Mouse (Mus musculus): ENCODE measurements around the gene Fgfr2. TPM values are rescaled to one million over a fixed set of nuclear protein-coding genes. Genes with fewer than 3 reads are reported as not detected.
A peak's percentile ranks its signal among the peaks of the same experiment; 100 is the strongest.

The Fgfr2 gene
- total RNA-seq, 2 experiments from 2014 or later, result 0.26 to 0.51 TPM

DNA sequence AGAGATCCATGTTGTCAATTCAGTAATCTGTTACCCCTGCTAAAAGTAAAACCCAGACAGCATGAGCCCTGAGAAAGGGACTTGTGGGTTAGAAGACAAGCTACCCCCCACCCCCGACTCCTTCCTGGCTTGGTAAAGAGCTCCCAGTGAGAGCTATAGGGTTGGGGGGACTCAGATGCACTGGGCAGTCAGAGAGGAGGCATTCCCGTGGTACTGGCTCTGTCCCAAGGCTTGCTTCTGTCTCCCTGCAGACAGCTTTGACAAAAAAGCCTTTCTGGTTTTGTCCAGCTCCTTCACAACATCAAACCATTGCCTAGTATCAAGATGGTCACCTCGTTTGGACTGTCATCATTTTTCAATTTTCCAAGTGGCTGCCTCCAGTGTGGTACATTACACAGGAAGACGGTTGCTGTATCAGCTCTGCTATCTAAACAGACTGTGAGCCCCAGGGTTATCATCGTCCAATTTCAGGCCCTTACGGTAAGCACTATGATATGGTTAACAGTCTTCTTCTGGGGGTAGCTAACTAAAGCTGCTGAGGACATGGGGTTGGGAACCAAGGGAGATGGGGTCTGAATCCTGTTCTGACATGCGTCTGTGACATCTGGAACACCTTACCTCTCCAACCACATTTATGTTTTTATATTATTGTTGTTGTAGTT lies 726.4 kb downstream of the Fgfr2 start:
- ATAC-seq (ENCODE audit: poor library complexity, severe bottlenecking), result no peak

DNA sequence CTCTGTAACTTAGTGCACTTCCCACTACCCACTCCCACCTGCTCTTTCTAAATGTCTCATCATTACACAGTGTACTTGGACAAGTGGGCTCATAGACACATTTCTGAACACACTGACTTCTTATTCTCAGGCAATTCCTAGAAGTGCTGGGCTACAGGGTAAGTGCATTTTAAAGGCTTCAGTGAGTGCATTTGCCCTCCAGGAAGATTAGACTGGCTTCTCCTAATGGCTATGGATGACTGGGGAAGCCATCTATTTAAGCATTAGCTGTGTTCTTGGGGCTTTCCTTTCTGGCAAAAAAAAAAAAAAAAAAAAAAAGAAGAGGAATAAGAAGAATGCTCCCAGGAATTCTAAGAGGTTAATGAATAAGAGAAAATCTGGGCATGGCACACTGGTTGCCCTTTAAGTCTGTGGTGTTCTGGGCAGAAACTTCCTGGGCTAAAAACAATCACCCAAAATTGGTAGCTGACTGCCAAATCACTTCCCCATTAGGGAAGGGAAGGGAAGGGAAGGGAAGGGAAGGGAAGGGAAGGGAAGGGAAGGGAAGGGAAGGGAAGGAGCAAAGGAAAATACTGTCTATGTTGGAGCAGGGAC lies 729.5 kb downstream of the Fgfr2 start:
- no peak for ATAC-seq (ENCODE audit: poor library complexity, severe bottlenecking)

DNA sequence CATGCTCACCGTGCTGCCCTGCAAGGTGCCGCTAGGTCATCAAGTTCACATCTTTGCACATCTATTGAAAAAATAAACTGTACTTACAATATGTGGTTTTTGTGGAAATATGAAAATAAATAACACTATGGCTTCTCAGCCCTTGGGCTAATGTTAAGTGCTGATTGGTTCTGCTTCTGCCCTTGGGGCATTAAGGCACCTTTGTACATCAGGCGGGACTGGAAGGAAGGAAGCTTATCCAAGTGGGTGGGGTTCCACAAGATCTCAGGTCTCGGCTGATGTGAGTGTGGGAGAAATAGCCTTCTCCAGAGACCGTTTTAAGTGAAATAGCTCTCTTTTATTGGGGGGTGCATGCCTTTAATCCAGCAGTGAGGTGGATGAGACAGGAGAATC lies 730.1 kb downstream of the Fgfr2 start:
- no peak for ATAC-seq (ENCODE audit: poor library complexity, severe bottlenecking)

DNA sequence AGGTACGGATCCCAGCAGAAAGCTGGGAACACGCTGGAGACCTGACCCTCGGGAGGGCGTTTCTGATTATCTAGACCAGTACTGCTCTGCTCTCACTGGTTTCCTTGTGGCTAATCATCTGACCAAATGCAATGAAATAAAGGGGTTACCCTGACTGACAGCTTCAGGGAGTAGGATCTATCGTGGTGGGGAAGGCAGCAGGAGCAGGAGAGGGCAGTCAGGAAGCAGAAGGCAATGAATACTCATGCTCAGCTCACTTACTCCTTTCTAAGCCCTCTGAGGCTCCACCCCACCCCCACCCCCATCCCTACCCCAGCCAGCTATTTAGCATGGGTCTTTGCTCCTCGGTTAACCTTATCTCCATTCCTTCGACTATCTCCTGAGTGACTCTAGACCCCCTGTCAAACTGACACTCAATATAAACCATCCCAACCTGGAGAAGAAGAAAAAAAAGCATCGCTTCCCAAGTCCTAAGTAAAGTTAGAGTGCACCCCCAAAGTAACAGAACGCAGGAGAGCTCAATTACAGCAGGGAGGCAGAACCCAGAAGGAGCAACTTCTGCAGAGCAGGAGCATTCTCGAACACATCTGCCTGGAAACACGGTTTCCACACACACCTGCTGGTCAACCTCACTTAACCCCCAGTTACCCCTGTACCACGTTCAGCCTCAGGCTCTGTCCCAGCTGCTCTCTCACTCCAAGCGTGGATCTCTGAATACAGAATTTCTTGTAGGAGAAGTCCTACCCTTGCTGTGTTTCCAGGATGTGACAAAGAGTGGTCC lies 730.7 kb downstream of the Fgfr2 start:
- ATAC-seq (ENCODE audit: poor library complexity, severe bottlenecking), result no peak

DNA sequence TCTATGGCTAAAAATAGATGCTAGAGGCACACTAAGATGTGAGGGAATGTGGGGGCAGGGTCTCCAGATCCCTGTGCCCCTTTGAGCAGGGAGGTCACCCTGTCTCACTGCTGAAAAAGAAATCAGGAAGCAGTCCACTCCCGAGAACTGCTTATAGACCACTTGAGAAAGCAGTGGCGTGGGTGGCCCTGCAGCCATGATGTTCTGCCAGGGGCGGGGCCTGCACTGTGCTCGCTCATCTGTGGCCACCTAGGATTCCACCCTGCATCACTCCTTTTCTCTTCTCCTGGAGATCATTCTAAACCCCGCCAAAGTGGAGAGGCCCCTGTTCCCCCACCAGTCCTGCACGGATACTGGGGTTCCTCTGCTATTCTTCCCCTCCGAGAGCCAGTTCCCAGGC lies 733.7 kb downstream of the Fgfr2 start:
- 0 out of 2 replicates have a peak, but pooled peaks have one; percentile 14 for ATAC-seq (ENCODE audit: poor library complexity, severe bottlenecking)

DNA sequence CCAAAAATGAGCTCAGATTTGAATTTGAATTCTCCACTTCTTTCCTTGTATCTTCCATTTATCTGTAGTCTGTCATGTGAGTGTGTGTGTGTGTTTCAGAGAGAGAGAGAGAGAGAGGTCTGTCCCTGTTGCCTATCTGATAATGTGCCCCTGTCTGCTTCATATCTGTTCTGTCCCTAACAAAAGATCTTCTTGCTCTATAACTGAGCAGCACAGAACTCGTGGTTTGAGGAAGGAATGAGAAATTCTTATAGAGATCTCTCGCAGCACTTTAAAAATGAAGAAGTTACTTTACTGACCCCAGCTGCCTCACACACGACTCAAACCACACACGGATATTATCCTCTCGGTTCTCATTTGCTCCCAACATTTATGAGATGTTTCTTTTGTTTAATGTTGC lies 735.6 kb downstream of the Fgfr2 start:
- peak; percentile 76 for ATAC-seq (ENCODE audit: poor library complexity, severe bottlenecking)

DNA sequence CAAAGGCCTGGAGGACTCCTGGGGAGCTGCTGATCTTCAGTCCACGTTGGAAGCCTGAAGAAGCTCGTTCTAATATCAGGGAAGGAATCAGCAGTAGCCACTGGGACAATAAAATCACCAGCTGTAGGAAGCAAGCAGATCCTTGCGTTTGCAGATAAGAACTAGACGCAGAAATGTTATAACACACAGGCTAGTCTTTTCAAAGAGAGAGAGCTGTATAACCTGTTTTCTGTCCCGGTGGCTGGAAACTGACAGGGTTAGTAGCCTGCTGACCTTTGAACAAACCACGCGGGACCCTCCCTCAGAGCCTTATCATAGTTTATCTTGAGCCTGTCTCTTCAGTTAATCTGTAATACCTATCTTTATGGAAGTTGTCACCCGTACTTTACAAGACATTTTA lies 736.8 kb downstream of the Fgfr2 start:
- ATAC-seq (ENCODE audit: poor library complexity, severe bottlenecking), result no peak

DNA sequence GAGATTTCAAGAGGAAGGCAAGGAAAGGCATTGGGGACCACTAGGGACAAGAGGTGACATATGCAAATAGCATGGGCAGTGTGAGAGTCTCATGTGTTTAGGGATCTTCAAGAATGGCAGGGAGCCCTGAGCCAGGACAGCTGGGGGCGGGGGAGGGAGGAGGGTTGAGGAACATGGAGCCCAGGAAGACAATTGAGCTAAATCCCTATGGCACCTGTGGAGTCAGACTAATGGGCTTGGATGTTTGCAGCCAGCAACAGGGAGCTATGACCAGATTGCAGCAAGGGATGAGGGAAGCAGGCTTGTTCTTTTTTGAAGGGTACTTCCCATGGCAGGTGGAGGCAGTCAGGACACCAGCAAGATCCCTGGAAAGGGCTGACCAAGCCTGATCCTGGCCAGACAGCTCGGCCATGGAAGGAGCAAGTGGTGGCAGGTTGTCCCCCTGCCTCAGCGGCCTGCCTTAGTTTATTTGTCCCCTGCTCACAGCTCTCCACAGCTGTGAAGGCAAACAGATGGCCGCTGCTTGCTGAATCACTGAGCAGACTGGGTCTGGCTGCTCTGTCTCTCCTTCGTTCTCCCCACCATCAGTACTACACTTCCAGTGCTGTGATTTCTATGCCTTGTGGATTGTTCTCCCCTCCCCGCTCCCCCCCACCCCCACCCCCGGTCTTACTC lies 737.6 kb downstream of the Fgfr2 start:
- ATAC-seq (ENCODE audit: poor library complexity, severe bottlenecking), result no peak

DNA sequence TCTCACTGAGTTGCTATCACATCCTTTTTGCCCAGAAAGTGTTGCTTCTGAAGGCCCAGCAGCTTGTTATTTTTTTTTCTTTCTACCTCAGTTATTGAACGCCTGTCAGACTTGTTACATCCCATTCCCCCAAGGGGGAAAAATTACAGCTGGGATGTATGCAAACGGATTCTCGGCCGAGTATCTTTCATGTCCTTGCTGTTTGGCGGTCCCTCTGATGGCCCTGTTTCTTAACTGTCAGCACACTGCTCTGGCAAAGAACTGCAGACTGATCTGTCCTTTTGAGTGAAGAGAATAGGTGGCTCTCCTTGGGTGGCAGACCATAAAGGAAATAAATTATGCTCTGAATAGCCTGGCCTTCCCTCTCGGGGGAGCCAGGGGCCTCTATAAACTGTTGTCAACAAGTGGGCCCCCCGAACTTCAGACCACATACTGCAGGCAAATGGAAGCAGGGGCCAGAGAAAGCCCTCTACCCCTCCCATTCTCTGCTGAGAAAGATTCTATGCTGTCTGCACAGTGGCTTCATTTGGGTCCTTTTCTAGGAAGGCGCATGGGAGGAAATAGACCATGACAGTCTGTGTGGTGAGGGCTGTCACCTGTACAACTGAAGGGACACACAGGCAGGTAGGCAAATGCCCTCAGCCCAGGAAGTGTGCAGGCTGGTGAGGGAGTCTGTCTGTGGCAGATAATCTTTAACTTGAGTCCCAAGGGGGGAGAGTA lies 738.3 kb downstream of the Fgfr2 start:
- no peak for ATAC-seq (ENCODE audit: poor library complexity, severe bottlenecking)

DNA sequence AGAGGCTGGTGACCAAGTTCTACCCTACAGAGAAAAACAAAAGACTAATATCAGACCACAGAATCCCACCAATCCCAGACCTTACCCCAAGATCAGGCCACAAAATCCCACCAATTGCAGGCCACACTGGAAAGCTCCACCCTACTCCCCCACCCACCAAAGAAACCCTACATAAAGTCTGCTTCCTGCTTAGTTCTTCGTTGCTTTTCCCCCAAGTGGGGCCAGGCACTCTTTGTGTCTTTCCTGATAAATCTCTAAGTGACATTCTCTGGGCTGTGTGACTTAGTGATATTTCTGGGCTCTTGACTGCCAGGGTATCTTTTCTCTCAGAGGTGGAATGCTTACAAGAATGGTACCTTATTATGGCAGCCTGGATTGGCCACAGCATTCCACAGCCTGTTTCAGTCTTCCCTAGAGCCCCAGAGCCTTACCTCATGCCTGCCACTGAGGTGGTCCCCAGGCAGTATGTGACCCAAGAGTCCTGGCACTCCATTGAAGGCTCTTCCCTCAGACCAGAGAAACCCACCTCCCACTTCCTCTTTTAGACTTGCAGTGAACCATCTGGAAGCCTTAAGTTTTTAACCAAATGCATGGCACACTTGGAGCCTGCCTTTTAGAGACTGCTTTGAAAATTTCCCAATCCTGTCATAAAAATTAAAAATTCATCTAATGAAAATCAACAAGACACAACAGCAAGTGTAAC lies 742.4 kb downstream of the Fgfr2 start:
- ATAC-seq (ENCODE audit: poor library complexity, severe bottlenecking), result peak; percentile 63

DNA sequence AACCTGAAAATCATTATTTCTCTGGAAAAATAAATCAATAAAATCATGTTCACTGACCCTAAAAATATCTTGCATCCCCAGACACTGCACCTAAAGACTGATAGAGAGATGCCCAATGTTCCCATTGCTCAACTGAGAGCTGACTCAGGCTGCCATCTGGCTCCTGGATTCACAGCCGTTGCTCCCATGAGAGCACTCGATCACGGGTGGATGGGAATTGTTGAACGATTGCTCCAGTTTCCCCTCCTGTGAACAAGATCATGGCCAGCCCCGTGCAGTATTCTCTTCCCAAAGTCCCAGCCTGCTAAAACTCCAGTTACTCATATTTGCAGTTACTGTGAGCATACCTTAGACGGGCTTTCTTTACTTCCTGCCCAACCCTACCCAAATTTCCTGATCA lies 745.2 kb downstream of the Fgfr2 start:
- no peak for ATAC-seq (ENCODE audit: poor library complexity, severe bottlenecking)

DNA sequence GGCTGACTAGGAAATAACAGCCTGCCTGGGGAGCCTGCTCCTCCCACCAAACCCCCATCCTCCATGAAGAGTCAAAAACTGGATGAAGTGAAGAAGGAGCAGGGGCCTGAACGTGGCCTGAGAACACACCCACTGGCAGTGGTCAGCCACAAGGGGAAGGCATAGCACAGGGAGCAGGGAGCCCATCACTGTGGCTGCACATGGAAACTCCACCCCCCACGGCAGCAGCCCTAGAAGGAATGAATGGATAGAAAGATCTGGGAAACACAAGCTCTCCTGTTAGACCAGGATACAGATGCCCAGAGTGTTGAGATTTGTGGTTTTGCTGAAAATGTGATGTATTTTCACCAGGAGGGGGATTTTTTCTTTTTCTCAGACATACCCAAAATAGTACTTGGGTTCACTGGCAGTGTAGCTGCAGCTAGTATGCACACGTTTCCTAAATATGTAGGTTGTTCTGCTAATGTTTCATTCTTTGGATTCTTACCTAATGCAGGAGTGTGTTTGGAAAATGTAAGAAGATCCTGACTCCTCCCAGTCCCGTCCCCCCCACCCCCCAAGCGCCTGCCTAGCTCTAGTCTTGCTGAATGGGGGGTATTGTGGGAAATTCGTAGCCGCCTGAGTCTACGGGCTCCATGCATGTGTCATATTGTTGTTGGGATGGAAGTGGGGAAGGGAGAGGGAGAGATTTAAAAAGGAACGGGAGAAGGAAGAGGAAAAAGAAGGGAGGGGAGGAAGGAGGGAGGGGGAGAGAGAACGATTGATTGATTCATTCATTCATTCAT lies 749.4 kb downstream of the Fgfr2 start:
- no peak for ATAC-seq (ENCODE audit: poor library complexity, severe bottlenecking)

DNA sequence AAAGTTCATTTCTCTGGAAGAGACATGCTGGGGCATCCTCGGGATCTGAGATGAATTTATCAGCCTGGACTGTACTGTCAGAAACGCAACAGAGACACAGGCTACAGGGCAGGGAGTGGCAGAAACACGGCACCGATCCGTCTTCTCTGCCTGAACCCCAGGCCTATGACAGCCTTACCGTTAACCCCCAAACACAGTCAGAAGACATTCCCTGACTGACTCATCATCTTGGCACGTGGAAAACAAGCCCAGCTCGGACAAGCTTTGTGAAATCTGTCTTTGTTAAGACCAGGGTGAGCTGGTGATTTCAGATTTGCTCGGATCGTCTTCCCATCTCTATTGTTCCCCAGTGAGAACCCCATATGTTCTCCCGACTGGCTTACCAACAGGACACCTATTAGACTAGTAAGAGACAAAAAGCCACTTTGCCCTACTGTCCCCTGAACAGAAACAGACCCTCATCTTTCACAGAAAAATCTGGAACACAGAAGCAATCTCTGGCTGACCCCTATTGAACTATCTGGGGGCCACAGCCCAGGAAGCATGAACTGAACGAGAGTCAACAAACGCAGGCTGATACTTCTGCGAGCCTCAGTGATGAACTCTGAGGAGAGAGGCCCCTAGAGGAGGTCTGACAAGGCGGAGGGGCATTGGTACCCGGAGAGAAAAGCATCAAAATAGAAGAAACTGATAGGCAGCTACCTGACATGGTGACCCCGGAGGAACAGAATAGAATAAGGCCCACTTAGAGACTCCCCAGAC lies 750.2 kb downstream of the Fgfr2 start:
- ATAC-seq (ENCODE audit: poor library complexity, severe bottlenecking), result no peak

DNA sequence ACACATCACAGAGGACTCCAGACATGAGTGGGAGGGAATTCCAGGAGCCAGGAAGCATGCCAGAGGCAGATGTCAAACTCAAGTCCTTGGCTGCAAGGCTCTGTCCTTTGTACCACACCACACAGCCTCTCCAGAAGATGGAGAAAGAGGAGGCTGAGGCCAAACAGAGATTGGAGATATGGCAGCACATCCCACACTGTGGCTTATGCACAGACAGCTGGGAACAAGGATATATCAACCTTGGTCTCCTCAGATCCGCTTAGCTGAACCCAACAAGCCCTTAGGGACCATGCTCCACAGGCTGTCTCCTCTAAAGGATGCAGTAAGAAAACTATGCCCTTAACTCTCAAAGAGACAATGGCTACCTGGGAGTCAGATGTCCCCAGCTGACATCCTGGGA lies 751.3 kb downstream of the Fgfr2 start:
- no peak for ATAC-seq (ENCODE audit: poor library complexity, severe bottlenecking)

DNA sequence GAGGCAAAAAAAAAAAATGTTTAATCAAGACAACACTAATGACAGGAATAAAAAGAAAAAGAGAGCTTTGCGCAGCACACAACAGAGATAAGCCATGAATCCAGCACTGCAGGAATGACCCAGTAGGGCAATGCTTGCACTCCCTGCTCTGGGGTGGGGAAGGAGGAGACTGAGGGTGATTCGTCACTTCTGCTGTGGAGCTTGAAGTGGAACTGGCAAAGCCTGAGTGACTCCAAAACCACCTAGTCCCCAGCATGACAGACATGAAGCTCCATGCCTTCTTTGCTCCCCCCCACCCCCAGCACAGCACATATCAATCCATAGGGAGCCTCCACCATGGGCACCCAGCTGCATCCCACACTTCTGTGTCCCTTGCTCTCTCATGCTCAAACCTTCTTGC lies 753.4 kb downstream of the Fgfr2 start:
- no peak for ATAC-seq (ENCODE audit: poor library complexity, severe bottlenecking)

DNA sequence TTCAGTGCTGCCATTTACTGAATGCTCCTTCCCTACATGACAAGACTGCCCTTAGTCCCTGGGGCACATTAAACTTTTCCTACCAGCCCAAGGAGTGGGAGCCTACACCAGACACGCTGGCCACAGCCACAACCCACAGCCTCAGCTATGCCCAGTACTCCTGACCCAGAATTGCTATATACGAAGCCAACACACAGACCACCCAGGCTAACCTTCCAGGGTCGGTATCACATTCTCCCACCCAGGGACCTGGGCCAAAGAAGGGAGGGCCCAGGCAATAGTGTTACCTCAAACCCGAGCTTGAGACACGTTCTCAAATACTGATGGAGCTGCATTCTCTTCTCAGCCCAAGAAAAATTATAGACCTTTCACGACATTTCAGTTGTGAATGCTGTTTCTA lies 754.3 kb downstream of the Fgfr2 start:
- ATAC-seq (ENCODE audit: poor library complexity, severe bottlenecking), result no peak

DNA sequence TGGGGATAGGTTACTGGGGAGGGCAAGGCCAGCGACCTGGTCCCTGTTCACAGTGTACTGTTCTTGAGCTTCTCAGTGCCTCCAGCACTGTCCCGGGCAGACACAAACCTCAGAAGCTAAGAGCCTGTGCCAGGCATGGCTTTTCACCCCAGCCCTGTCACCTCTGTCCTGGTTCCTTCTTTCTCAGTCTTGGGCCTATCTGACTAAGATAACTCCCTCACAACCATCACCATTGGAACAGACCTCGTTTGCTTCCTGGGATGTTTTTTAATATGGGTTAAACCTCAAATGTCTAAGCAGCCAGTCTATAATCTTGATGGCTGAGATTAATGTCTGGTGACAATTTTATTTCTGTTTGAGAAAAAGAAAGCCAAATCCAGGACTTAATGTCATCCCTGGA lies 755.8 kb downstream of the Fgfr2 start:
- ATAC-seq (ENCODE audit: poor library complexity, severe bottlenecking), result no peak

DNA sequence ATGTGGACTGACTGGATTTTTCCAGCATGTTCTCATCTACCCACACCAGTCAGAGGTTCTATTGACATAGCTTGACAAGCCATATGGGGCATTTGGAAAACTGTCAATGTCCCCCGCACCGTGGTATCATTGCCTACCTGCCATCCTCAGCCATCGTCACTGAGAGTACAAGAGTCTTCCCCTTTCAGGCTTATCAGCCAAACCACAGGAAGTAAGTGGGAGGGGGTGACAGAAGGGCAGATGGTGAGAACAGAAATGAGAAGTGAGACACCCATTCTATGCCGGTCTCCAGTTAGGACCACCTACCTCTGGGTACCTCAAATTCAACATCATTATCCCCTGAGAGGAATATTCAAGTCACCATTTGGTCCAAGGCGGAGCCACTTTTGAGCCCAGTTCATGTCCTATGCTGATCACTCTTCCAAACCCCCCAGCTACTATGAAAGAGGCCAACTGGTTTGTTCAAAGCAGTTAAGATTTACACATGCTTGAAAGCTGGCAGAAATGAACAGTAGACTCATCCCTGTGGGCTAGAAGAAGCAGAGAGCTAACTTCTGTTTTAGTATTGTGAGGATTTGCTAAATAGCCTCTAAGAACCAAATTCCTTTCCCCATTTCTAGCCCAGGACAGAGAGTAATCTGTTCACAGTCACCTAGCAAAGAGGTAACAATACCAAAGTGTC lies 757.3 kb downstream of the Fgfr2 start:
- peak; percentile 92 for ATAC-seq (ENCODE audit: poor library complexity, severe bottlenecking)
